Mouse (Mus musculus): Measurements from ENCODE around the gene Mgat2.

DNA sequence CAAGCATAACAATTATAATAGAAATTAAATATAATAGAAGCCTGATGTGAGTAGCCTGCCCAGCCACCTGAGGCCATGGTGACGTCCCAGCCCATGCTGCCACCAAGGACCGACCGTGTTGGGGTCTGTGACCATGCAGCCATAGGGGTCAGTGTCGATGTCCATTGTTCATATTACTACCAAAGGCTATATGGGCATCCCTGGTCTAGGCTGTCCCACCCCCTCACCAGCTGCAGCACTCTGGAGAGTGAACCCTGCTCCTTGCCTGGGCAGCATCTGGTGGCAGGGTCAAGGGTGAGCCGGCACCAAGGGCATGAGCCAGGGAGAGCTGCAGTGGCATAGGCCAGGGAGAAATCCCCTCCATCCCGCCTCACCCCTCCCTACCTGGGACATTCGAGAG, 44.1 kb upstream of the Mgat2 start:
- TF ChIP-seq POLR2AphosphoS5 (IDR thresholded peaks at IDR 0.05; ENCODE audit: borderline replicate concordance, low read depth, low read length) (no peak), POLR2A (IDR thresholded peaks at IDR 0.05; ENCODE audit: control insufficient read depth in 1 of 2, insufficient read depth in 1 of 2, low read depth in 1 of 2, low read length in 2 of 2, poor library complexity in 1 of 2) (no peak), E2F4 (IDR thresholded peaks at IDR 0.05; ENCODE audit: borderline replicate concordance, low read depth, low read length) (no peak), CTCF (IDR thresholded peaks at IDR 0.05 in 2 of 3, conservative IDR thresholded peaks at IDR 0.05 in 1 of 3; ENCODE audit: control insufficient read depth in 1 of 3, insufficient read depth in 1 of 3, low read depth in 2 of 3, low read length in 3 of 3, poor library complexity in 1 of 3, severe bottlenecking in 1 of 3) (no peak), POLR2AphosphoS2 (IDR thresholded peaks at IDR 0.05; ENCODE audit: low read length) (no peak)
